ENCODE assay signal across 10 mouse cellular contexts in genomic region chr11:117522879-117523519, GRCm38 (mm10). TPM values are rescaled to one million over a fixed set of nuclear protein-coding genes. Genes with fewer than 3 reads are reported as not detected.
DNase-seq lines count a peak whose midpoint lies in the region; ATAC-seq and TF ChIP-seq lines count a peak whose summit lies in the region.
"Had no signal": no experiment of that assay in that cellular context is flagged by ENCODE, and none has a peak within 500 bp of the region (broad histone marks: within the 10 kb centered on the region; RNA-seq: fewer than 3 reads in every experiment).

No protein-coding gene starts in this region.

- no peaks in the 10 kb centered on the region for H3K9me3 ChIP-seq in heart, embryonic 11.5 days (replicated peaks; ENCODE audit: control insufficient read depth, low read length)
- no peaks in the 10 kb centered on the region for H3K9me3 ChIP-seq in forebrain, embryonic 12.5 days
- H3K9me3 ChIP-seq in heart, embryonic 14.5 days (ENCODE audit: control insufficient read depth, low read length), result peaks cover 3% of the 10 kb centered on the region; the same call in 1 of the 2 replicates
- no peaks in the 10 kb centered on the region for H3K9me3 ChIP-seq in kidney, postnatal 0 days (replicated peaks; ENCODE audit: low read length)
- no peaks in the 10 kb centered on the region for H3K9me3 ChIP-seq in limb, embryonic 15.5 days

- H3K4me1 ChIP-seq in heart, embryonic 11.5 days (ENCODE audit: control insufficient read depth, insufficient read depth, low read length), result peaks cover 3% of the 10 kb centered on the region; the same call in 1 of the 2 replicates
- peaks cover 37% of the 10 kb centered on the region for H3K4me1 ChIP-seq in forebrain, embryonic 12.5 days
- peaks cover 12 to 18% of the 10 kb centered on the region in 2 experiments for H3K4me1 ChIP-seq in heart, embryonic 14.5 days (ENCODE audit: control insufficient read depth in 2 of 2, insufficient read depth in 2 of 2, low read length in 2 of 2)
- H3K4me1 ChIP-seq in kidney, postnatal 0 days (replicated peaks; ENCODE audit: insufficient read depth, low read length), result peaks cover 12% of the 10 kb centered on the region
- peaks cover 34% of the 10 kb centered on the region for H3K4me1 ChIP-seq in limb, embryonic 15.5 days

- ATAC-seq in heart, embryonic 11.5 days (replicated peaks; ENCODE audit: insufficient number of reproducible peaks, low FRiP score, low TSS enrichment), result no peak
- peak; percentile 71 for ATAC-seq in forebrain, embryonic 12.5 days (ENCODE audit: low FRiP score)
- ATAC-seq in heart, embryonic 14.5 days (ENCODE audit: insufficient number of reproducible peaks, insufficient read depth, low FRiP score, low read depth), result peak; percentile 76
- ATAC-seq in kidney, postnatal 0 days (replicated peaks; ENCODE audit: low FRiP score, low read depth), result peak; percentile 79
- ATAC-seq in limb, embryonic 15.5 days (ENCODE audit: insufficient number of reproducible peaks, low FRiP score, low TSS enrichment, low read depth), result peak; percentile 46
- ATAC-seq in inflammation-experienced regulatory T-cells, adult 6 months, result no peak

- no peak overlapping the region for H3K9ac ChIP-seq in heart, embryonic 11.5 days (ENCODE audit: low read depth, low read length)
- H3K9ac ChIP-seq in forebrain, embryonic 12.5 days, result peak overlapping the region; percentile 14; the same call in 1 of the 2 replicates
- peak overlapping the region; percentile 14; the same call in 1 of the 2 replicates for H3K9ac ChIP-seq in heart, embryonic 14.5 days (ENCODE audit: low read length)
- H3K9ac ChIP-seq in kidney, postnatal 0 days (ENCODE audit: low read depth, low read length), result 0 out of 2 replicates have a peak overlapping the region, but pooled peaks have one; percentile 1
- H3K9ac ChIP-seq in limb, embryonic 15.5 days, result no peak overlapping the region

- 57% methylated on average over 16 of the region's 16 CpGs for WGBS in heart, embryonic 11.5 days (ENCODE audit: insufficient replicate concordance)
- WGBS in forebrain, embryonic 12.5 days, result 56% methylated on average over 16 of the region's 16 CpGs
- WGBS in heart, embryonic 14.5 days, result 49% methylated on average over 16 of the region's 16 CpGs
- WGBS in kidney, postnatal 0 days, result 43% methylated on average over 16 of the region's 16 CpGs
- 24% methylated on average over 16 of the region's 16 CpGs for WGBS in limb, embryonic 15.5 days

- DNase-seq in heart, adult 11 months, result peak; percentile 98
- peak; percentile 78 for DNase-seq in kidney, postnatal 0 days (ENCODE audit: low spot score)
- DNase-seq in retina, postnatal 7 days (ENCODE audit: low read depth, low spot score), result peak; percentile 53

- no peaks in the 10 kb centered on the region for H3K36me3 ChIP-seq in heart, embryonic 11.5 days (ENCODE audit: control insufficient read depth, insufficient read depth, low read length)
- no peaks in the 10 kb centered on the region for H3K36me3 ChIP-seq in forebrain, embryonic 12.5 days (replicated peaks)
- no peaks in the 10 kb centered on the region for H3K36me3 ChIP-seq in heart, embryonic 14.5 days (ENCODE audit: control insufficient read depth, insufficient read depth, low read length)
- no peaks in the 10 kb centered on the region for H3K36me3 ChIP-seq in kidney, postnatal 0 days (ENCODE audit: insufficient read depth, low read length)
- no peaks in the 10 kb centered on the region for H3K36me3 ChIP-seq in limb, embryonic 15.5 days

- no peak overlapping the region for H3K27ac ChIP-seq in heart, embryonic 11.5 days (ENCODE audit: low read depth, low read length)
- H3K27ac ChIP-seq in forebrain, embryonic 12.5 days, result peak overlapping the region; percentile 73
- peak overlapping the region; percentile 70 to 77 for H3K27ac ChIP-seq in heart, embryonic 14.5 days (replicated peaks in 1 of 2; ENCODE audit: control insufficient read depth in 1 of 2, insufficient read depth in 1 of 2, low read depth in 2 of 2, low read length in 2 of 2)
- peak overlapping the region; percentile 34; the same call in 1 of the 2 replicates for H3K27ac ChIP-seq in kidney, postnatal 0 days
- H3K27ac ChIP-seq in limb, embryonic 15.5 days, result peak overlapping the region; percentile 84

- H3K4me3 ChIP-seq in heart, embryonic 11.5 days (ENCODE audit: low read depth, low read length), result no peak overlapping the region
- no peak overlapping the region for H3K4me3 ChIP-seq in forebrain, embryonic 12.5 days (replicated peaks)
- H3K4me3 ChIP-seq in heart, embryonic 14.5 days (ENCODE audit: control insufficient read depth in 1 of 2, insufficient read depth in 1 of 2, low read depth in 1 of 2, low read length in 2 of 2), result no peak overlapping the region
- no peak overlapping the region for H3K4me3 ChIP-seq in kidney, postnatal 0 days (replicated peaks; ENCODE audit: low read depth, low read length)
- no peak overlapping the region for H3K4me3 ChIP-seq in limb, embryonic 15.5 days

- TF ChIP-seq CTCF in kidney, postnatal 0 days (IDR thresholded peaks at IDR 0.05; ENCODE audit: low read depth), result no peak

- H3K27me3 ChIP-seq in heart, embryonic 11.5 days (ENCODE audit: control insufficient read depth, insufficient read depth, low read length), result 0 out of 2 replicates have a peak, but pooled peaks cover 6% of the 10 kb centered on the region
- H3K27me3 ChIP-seq in forebrain, embryonic 12.5 days, result peaks cover 14% of the 10 kb centered on the region; the same call in 1 of the 2 replicates
- 0 out of 2 replicates have a peak, but pooled peaks cover 4% of the 10 kb centered on the region for H3K27me3 ChIP-seq in heart, embryonic 14.5 days (ENCODE audit: control insufficient read depth, insufficient read depth, low read length)
- H3K27me3 ChIP-seq in kidney, postnatal 0 days (ENCODE audit: insufficient read depth, low read length), result 0 out of 2 replicates have a peak, but pooled peaks cover 5% of the 10 kb centered on the region
- no peaks in the 10 kb centered on the region for H3K27me3 ChIP-seq in limb, embryonic 15.5 days
- H3K27me3 ChIP-seq: CH12.LX had no signal

- H3K4me2 ChIP-seq in heart, embryonic 11.5 days, result no peak overlapping the region
- 0 out of 2 replicates have a peak overlapping the region, but pooled peaks have one; percentile 10 for H3K4me2 ChIP-seq in forebrain, embryonic 12.5 days
- H3K4me2 ChIP-seq in heart, embryonic 14.5 days (ENCODE audit: low read length), result peak overlapping the region; percentile 18; the same call in 1 of the 2 replicates
- no peak overlapping the region for H3K4me2 ChIP-seq in kidney, postnatal 0 days (ENCODE audit: low read length)
- peak overlapping the region; percentile 17; the same call in 1 of the 2 replicates for H3K4me2 ChIP-seq in limb, embryonic 15.5 days

RNA-seq across cellular contexts. Expression of gene Gm11733, which starts 38.8 kb away (rescaled TPM):
- 0.13 TPM in 1 of 2 replicates, not detected in the other for polyA plus RNA-seq in heart, embryonic 11.5 days (2014; fragmentation: Nextera tagmentation; extraction: Ambion mirVana)
- polyA plus RNA-seq in forebrain, embryonic 12.5 days (2016; fragmentation: Nextera tagmentation; extraction: Ambion mirVana), result 0.20 TPM in 1 of 2 replicates, not detected in the other
- polyA plus RNA-seq in heart, embryonic 14.5 days (2014; fragmentation: Nextera tagmentation; extraction: Ambion mirVana), result 0.08 TPM in 1 of 2 replicates, not detected in the other
- polyA plus RNA-seq in kidney, postnatal 0 days (2015; fragmentation: Nextera tagmentation; extraction: Ambion mirVana), result not detected in 2 replicates
- 0.06 TPM in 1 of 2 replicates, not detected in the other for polyA plus RNA-seq in limb, embryonic 15.5 days (2015; fragmentation: Nextera tagmentation; extraction: Ambion mirVana)
- polyA plus RNA-seq in inflammation-experienced regulatory T-cells, adult 6 months (2017; shearing (Covaris generic)), result not detected
- polyA plus RNA-seq: large intestine, adult 2 months had no signal

Comparison
In these comparisons a context has a peak if more than half of its experiments do, and no peak if none do; other contexts are left out.
1. ATAC-seq: peak in forebrain, embryonic 12.5 days (single experiment), heart, embryonic 14.5 days (single experiment), kidney, postnatal 0 days (single experiment) and limb, embryonic 15.5 days (single experiment); none in heart, embryonic 11.5 days (single experiment) and inflammation-experienced regulatory T-cells, adult 6 months (single experiment).
2. H3K4me2 ChIP-seq: peak in forebrain, embryonic 12.5 days (single experiment), heart, embryonic 14.5 days (single experiment) and limb, embryonic 15.5 days (single experiment); none in heart, embryonic 11.5 days (single experiment) and kidney, postnatal 0 days (single experiment).
3. H3K9ac ChIP-seq: peak in forebrain, embryonic 12.5 days (single experiment), heart, embryonic 14.5 days (single experiment) and kidney, postnatal 0 days (single experiment); none in heart, embryonic 11.5 days (single experiment) and limb, embryonic 15.5 days (single experiment).
4. Peak in every context shown above with its lines, with median percentiles within 50 percentile points of each other: DNase-seq.